8 mouse cellular contexts compared by ENCODE assay signal in the genomic region with DNA sequence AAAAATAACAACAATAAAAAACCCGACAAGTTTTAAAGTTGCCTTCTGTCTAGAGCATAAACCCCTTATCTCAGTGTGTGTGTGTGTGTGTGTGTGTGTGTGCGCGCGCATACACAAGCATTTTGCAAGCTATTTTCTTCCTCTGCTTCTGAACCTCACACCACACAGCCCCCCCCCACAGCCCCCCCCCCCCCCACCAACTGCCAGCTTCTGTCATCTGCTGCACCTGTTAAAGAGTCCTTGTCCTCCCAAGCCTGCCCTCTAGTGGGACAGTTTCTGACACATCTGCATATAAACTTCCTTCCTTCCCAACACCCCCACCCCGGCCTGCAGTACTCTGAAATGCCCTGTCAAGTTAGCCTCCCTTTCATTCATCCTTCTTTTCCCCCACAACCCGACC. TPM values are rescaled to one million over a fixed set of nuclear protein-coding genes. Genes with fewer than 3 reads are reported as not detected.
A peak's percentile ranks its signal among the peaks of the same experiment; 100 is the strongest.
DNase-seq lines count a peak whose midpoint lies in the region; ATAC-seq and TF ChIP-seq lines count a peak whose summit lies in the region.

No protein-coding gene starts in this region.

- ATAC-seq in lung, embryonic 14.5 days (ENCODE audit: insufficient read depth): peak; percentile 2; the same call in 1 of the 2 replicates

- peak; percentile 95 for DNase-seq in heart, adult 11 months
- no peak for DNase-seq in heart, adult 8-10 months (ENCODE audit: low spot score)
- peak; percentile 79 to 80 for DNase-seq in B cell, adult 2 months
- DNase-seq in induced T-regulatory cell, adult 2 months (ENCODE audit: low read depth): peak; percentile 89
- DNase-seq in lung, embryonic 14.5 days: peak; percentile 64
- DNase-seq in spleen, postnatal 14 days (ENCODE audit: low spot score in 2 of 2): peak; percentile 47 to 67
- no peak for DNase-seq in forebrain, embryonic 10.5 days (ENCODE audit: extremely low spot score, low spot score)

- no peaks in the 10 kb centered on the region for H3K27me3 ChIP-seq in lung, embryonic 14.5 days (ENCODE audit: insufficient read depth, low read length)
- no peaks in the 10 kb centered on the region for H3K27me3 ChIP-seq in forebrain, embryonic 10.5 days (ENCODE audit: poor library complexity, severe bottlenecking)

- H3K27ac ChIP-seq in bone marrow, adult 2 months (ENCODE audit: control insufficient read depth, insufficient read depth, low read depth, low read length, poor library complexity): peak overlapping the region; percentile 77
- no peak overlapping the region for H3K27ac ChIP-seq in lung, embryonic 14.5 days (ENCODE audit: low read depth)
- H3K27ac ChIP-seq in forebrain, embryonic 10.5 days: no peak overlapping the region

- no peak overlapping the region for H3K4me3 ChIP-seq in bone marrow, adult 2 months (replicated peaks; ENCODE audit: control insufficient read depth, low read depth, low read length)
- H3K4me3 ChIP-seq in lung, embryonic 14.5 days (ENCODE audit: low read depth, low read length): no peak overlapping the region
- H3K4me3 ChIP-seq in forebrain, embryonic 10.5 days: no peak overlapping the region

- no peaks in the 10 kb centered on the region for H3K36me3 ChIP-seq in lung, embryonic 14.5 days (ENCODE audit: insufficient read depth)
- H3K36me3 ChIP-seq in forebrain, embryonic 10.5 days (replicated peaks): no peaks in the 10 kb centered on the region

- 3% methylated on average over 6 of the region's 6 CpGs for WGBS in bone marrow, adult 2 months
- WGBS in lung, embryonic 14.5 days: 61% methylated on average over 6 of the region's 6 CpGs
- WGBS in forebrain, embryonic 10.5 days: 67% methylated on average over 6 of the region's 6 CpGs

- TF ChIP-seq CTCF in bone marrow, adult 2 months (IDR thresholded peaks at IDR 0.05; ENCODE audit: control insufficient read depth, insufficient read depth, low read length): peak; percentile 44; the same call in 1 of the 2 replicates
- peak; percentile 41 for TF ChIP-seq CTCF in lung, embryonic 14.5 days (IDR thresholded peaks at IDR 0.05; ENCODE audit: low read depth)

- no peak overlapping the region for H3K4me2 ChIP-seq in lung, embryonic 14.5 days

- H3K9me3 ChIP-seq in lung, embryonic 14.5 days (ENCODE audit: low read depth, low read length): no peaks in the 10 kb centered on the region
- no peaks in the 10 kb centered on the region for H3K9me3 ChIP-seq in forebrain, embryonic 10.5 days

- H3K9ac ChIP-seq in lung, embryonic 14.5 days: no peak overlapping the region

- TF ChIP-seq POLR2A in bone marrow, adult 2 months (IDR thresholded peaks at IDR 0.05; ENCODE audit: borderline replicate concordance, control insufficient read depth, low read depth, low read length): no peak

- peaks cover 14% of the 10 kb centered on the region for H3K4me1 ChIP-seq in bone marrow, adult 2 months (ENCODE audit: control insufficient read depth, insufficient read depth, low read length)
- H3K4me1 ChIP-seq in lung, embryonic 14.5 days (ENCODE audit: insufficient read depth): 0 out of 2 replicates have a peak, but pooled peaks cover 3% of the 10 kb centered on the region
- H3K4me1 ChIP-seq in forebrain, embryonic 10.5 days: peaks cover 25% of the 10 kb centered on the region

RNA-seq across cellular contexts. Expression of gene Psma6, which starts 4.5 kb away (rescaled TPM):
- total RNA-seq in heart, adult 8-10 months (2022): 100 to 1,000 TPM; 149 to 159 (median 156) TPM
- polyA plus RNA-seq in bone marrow, adult 2 months (2011; ENCODE audit: insufficient read depth, insufficient read length, low replicate concordance, missing spikeins): 71.0 and 119 TPM in 2 replicates
- polyA plus RNA-seq in lung, embryonic 14.5 days (2014; fragmentation: Nextera tagmentation; extraction: Ambion mirVana): 423 and 432 TPM in 2 replicates
- 501 and 503 TPM in 2 replicates for polyA plus RNA-seq in forebrain, embryonic 10.5 days (2016; fragmentation: Nextera tagmentation; extraction: Ambion mirVana)

Comparison
In these comparisons a context has a peak if more than half of its experiments do, and no peak if none do; other contexts are left out.
1. DNase-seq: peak in heart, adult 11 months (single experiment), B cell, adult 2 months (2 of 2), induced T-regulatory cell, adult 2 months (single experiment), lung, embryonic 14.5 days (single experiment) and spleen, postnatal 14 days (2 of 2); none in heart, adult 8-10 months (single experiment) and forebrain, embryonic 10.5 days (single experiment).